Comparison of ENCODE assay signal across 21 mouse cellular contexts in the genomic region with DNA sequence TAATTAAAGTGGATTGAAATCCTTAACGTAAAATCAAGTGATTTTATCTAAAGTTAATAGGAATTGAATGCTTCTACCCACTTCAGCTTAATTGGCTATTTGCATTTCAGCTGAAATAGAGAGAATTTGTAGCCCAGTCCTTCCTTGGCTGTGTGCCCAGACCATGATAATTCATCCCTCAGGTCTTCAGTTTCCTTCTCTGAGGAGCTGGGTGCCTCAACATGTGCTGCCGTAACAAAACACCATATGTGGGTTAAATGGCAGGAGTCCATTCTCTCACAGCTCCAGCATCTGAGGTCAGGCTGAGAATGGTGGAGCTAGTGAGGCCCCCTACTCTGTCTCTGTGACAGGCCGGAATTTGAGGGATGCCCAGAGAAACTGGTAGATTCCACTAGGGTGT. TPM values are rescaled to one million over a fixed set of nuclear protein-coding genes. Genes with fewer than 3 reads are reported as not detected.
DNase-seq lines count a peak whose midpoint lies in the region; ATAC-seq lines count a peak whose summit lies in the region.
"Had no signal": no experiment of that assay in that cellular context is flagged by ENCODE, and none has a peak within 500 bp of the region (broad histone marks: within the 10 kb centered on the region; RNA-seq: fewer than 3 reads in every experiment).

No protein-coding gene starts in this region.

- DNase-seq in forebrain, embryonic 10.5 days (ENCODE audit: extremely low spot score, low spot score) = no peak
- peak; percentile 29 for DNase-seq in kidney, postnatal 14 days
- no peak for DNase-seq in kidney, adult 8-10 months
- DNase-seq in neural tube, embryonic 10.5 days (ENCODE audit: extremely low spot score, low spot score) = no peak
- peak; percentile 25 to 37 for DNase-seq in kidney, postnatal 4 days
- no peak for DNase-seq in embryo, embryonic 9.5 days (ENCODE audit: extremely low spot score)
- DNase-seq: adrenal gland, adult 8-10 months; cerebellum, adult 11-12 months; cerebellum, postnatal 25 days; heart, postnatal 14 days; layer of hippocampus, postnatal 36 days; thymus, adult 18-20 months had no signal

- H3K27ac ChIP-seq in forebrain, embryonic 12.5 days = no peak overlapping the region
- H3K27ac ChIP-seq in forebrain, embryonic 10.5 days = no peak overlapping the region
- no peak overlapping the region for H3K27ac ChIP-seq in neural tube, embryonic 13.5 days (replicated peaks)
- H3K27ac ChIP-seq: liver, embryonic 12.5 days; lung, embryonic 15.5 days had no signal

- no peaks in the 10 kb centered on the region for H3K9me3 ChIP-seq in forebrain, embryonic 12.5 days
- no peaks in the 10 kb centered on the region for H3K9me3 ChIP-seq in forebrain, embryonic 10.5 days
- no peaks in the 10 kb centered on the region for H3K9me3 ChIP-seq in neural tube, embryonic 13.5 days
- H3K9me3 ChIP-seq: liver, embryonic 12.5 days; lung, embryonic 15.5 days had no signal

- no peak overlapping the region for H3K4me3 ChIP-seq in forebrain, embryonic 12.5 days (replicated peaks)
- H3K4me3 ChIP-seq in forebrain, embryonic 10.5 days = no peak overlapping the region
- no peak overlapping the region for H3K4me3 ChIP-seq in neural tube, embryonic 13.5 days
- H3K4me3 ChIP-seq: liver, embryonic 12.5 days; lung, embryonic 15.5 days had no signal

- H3K27me3 ChIP-seq in forebrain, embryonic 12.5 days = peaks cover 22% of the 10 kb centered on the region
- no peaks in the 10 kb centered on the region for H3K27me3 ChIP-seq in forebrain, embryonic 10.5 days (ENCODE audit: poor library complexity, severe bottlenecking)
- no peaks in the 10 kb centered on the region for H3K27me3 ChIP-seq in neural tube, embryonic 13.5 days
- H3K27me3 ChIP-seq: CH12.LX; liver, embryonic 12.5 days; lung, embryonic 15.5 days had no signal

- 38% methylated on average over 3 of the region's 3 CpGs for WGBS in forebrain, embryonic 12.5 days
- WGBS in forebrain, embryonic 10.5 days = 79% methylated on average over 3 of the region's 3 CpGs
- 31% methylated on average over 3 of the region's 3 CpGs for WGBS in neural tube, embryonic 13.5 days

- no peaks in the 10 kb centered on the region for H3K36me3 ChIP-seq in forebrain, embryonic 12.5 days (replicated peaks)
- no peaks in the 10 kb centered on the region for H3K36me3 ChIP-seq in forebrain, embryonic 10.5 days (replicated peaks)
- no peaks in the 10 kb centered on the region for H3K36me3 ChIP-seq in neural tube, embryonic 13.5 days
- H3K36me3 ChIP-seq: liver, embryonic 12.5 days; lung, embryonic 15.5 days had no signal

- H3K4me1 ChIP-seq in forebrain, embryonic 12.5 days = peaks cover 4% of the 10 kb centered on the region; the same call in 1 of the 2 replicates
- peaks cover 6% of the 10 kb centered on the region; the same call in 1 of the 2 replicates for H3K4me1 ChIP-seq in forebrain, embryonic 10.5 days
- 0 out of 2 replicates have a peak, but pooled peaks cover 7% of the 10 kb centered on the region for H3K4me1 ChIP-seq in neural tube, embryonic 13.5 days (replicated peaks)
- H3K4me1 ChIP-seq: liver, embryonic 12.5 days had no signal

- H3K4me2 ChIP-seq in forebrain, embryonic 12.5 days = no peak overlapping the region
- no peak overlapping the region for H3K4me2 ChIP-seq in neural tube, embryonic 13.5 days
- H3K4me2 ChIP-seq: heart, embryonic 11.5 days; liver, embryonic 12.5 days; lung, embryonic 15.5 days had no signal

- no peak overlapping the region for H3K9ac ChIP-seq in forebrain, embryonic 12.5 days
- no peak overlapping the region for H3K9ac ChIP-seq in neural tube, embryonic 13.5 days
- H3K9ac ChIP-seq: liver, embryonic 12.5 days; lung, embryonic 15.5 days had no signal

- ATAC-seq in forebrain, embryonic 12.5 days (ENCODE audit: low FRiP score) = peak; percentile 44; the same call in 1 of the 2 replicates
- 0 out of 2 replicates have a peak, but pooled peaks have one; percentile 43 for ATAC-seq in neural tube, embryonic 13.5 days (ENCODE audit: low read depth)
- ATAC-seq: hindbrain, embryonic 16.5 days; liver, embryonic 12.5 days; midbrain, embryonic 16.5 days had no signal

RNA-seq across cellular contexts. Expression of gene Adamts16, which starts 29.4 kb away (rescaled TPM):
- 0.20 and 0.26 TPM in 2 replicates for polyA plus RNA-seq in forebrain, embryonic 12.5 days (2016; fragmentation: Nextera tagmentation; extraction: Ambion mirVana)
- polyA plus RNA-seq in forebrain, embryonic 10.5 days (2016; fragmentation: Nextera tagmentation; extraction: Ambion mirVana) = 0.11 and 0.17 TPM in 2 replicates
- 4.3 and 5.0 TPM in 2 replicates for polyA plus RNA-seq in neural tube, embryonic 13.5 days (2015; fragmentation: Nextera tagmentation; extraction: Ambion mirVana)
- polyA plus RNA-seq: liver, embryonic 12.5 days; small intestine, adult 2 months had no signal

Comparison
In these comparisons a context has a peak if more than half of its experiments do, and no peak if none do; other contexts are left out.
1. DNase-seq: peak in kidney, postnatal 14 days (single experiment) and kidney, postnatal 4 days (2 of 2); none in forebrain, embryonic 10.5 days (single experiment), kidney, adult 8-10 months (0 of 2), neural tube, embryonic 10.5 days (single experiment) and embryo, embryonic 9.5 days (single experiment).